Mouse (Mus musculus): ENCODE data around the gene Gm29564. TPM values are rescaled to one million over a fixed set of nuclear protein-coding genes. Genes with fewer than 3 reads are reported as not detected.
"Not testable (repeated sequence)": the region's sequence is repeated elsewhere in the genome, so short reads cannot be mapped to it uniquely, and the experiment has no call there.

The Gm29564 gene
- not detected in 2 replicates for polyA plus RNA-seq (2016; fragmentation: Nextera tagmentation; extraction: Ambion mirVana)

- H3K4me2 ChIP-seq; H3K27me3 ChIP-seq; H3K9me3 ChIP-seq; H3K27ac ChIP-seq; H3K36me3 ChIP-seq; H3K4me1 ChIP-seq (replicated peaks); H3K9ac ChIP-seq (replicated peaks); ATAC-seq (ENCODE audit: insufficient number of reproducible peaks, insufficient read depth, low FRiP score, low TSS enrichment, low read depth); H3K4me3 ChIP-seq (replicated peaks): not testable (repeated sequence)
- no CpG with 5 or more reads among the region's 6 CpGs for WGBS
These were observed at the start of gene Gm29564 for GRCm38 (mm10) chrY:78212693-78213092. Gm29564 (plus strand) TSS chrY:78212993.

Other genes with a start within 250 kb of the Gm29564 start
- not detected in 2 replicates for gene Gm20867, start 249.8 kb upstream of the Gm29564 start, polyA plus RNA-seq (2016; fragmentation: Nextera tagmentation; extraction: Ambion mirVana)

Data from limb, embryonic 12.5 days (tissue).